Mouse (Mus musculus): ENCODE measurements around the gene Syt1. TPM values are rescaled to one million over a fixed set of nuclear protein-coding genes. Genes with fewer than 3 reads are reported as not detected.

Syt1 gene
- total RNA-seq, 2 experiments from 2014 or later: 1,179 to 1,188 TPM

- no peak overlapping the region for H3K4me3 ChIP-seq
- intact Hi-C loops (cut with DNase I): loop anchor here (10.0 kb wide), 1 partner anchor 761 kb away; no protein-coding TSS in a partner anchor
- no peak for DNase-seq (ENCODE audit: extremely low spot score in 1 of 2, low spot score in 2 of 2)
- peak; percentile 55 for TF ChIP-seq CTCF (IDR thresholded peaks at IDR 0.05)
- H3K27ac ChIP-seq: peak overlapping the region; percentile 48; the same call in 1 of the 2 replicates
Measured at GRCm38 (mm10) chr10:108733982-108734381, 276.8 kb downstream of the Syt1 start.

- peak overlapping the region; percentile 24; the same call in 1 of the 2 replicates for H3K27ac ChIP-seq
- no peak for DNase-seq (ENCODE audit: extremely low spot score in 1 of 2, low spot score in 2 of 2)
- no peak overlapping the region for H3K4me3 ChIP-seq
- intact Hi-C loops (cut with DNase I): loop anchor here (10.0 kb wide), 1 partner anchor 274 kb away; no protein-coding TSS in a partner anchor
- TF ChIP-seq CTCF (IDR thresholded peaks at IDR 0.05): no peak
Measured at GRCm38 (mm10) chr10:108728961-108729360, 281.8 kb downstream of the Syt1 start.

- intact Hi-C loops (cut with DNase I): loop anchor here (10.0 kb wide), 1 partner anchor 272 kb away; no protein-coding TSS in a partner anchor
Measured at GRCm38 (mm10) chr10:108726391-108726790, 284.4 kb downstream of the Syt1 start.

GRCm38 (mm10) chr10:108724878-108725277 is 285.9 kb downstream of the Syt1 start:
- Histone ChIP-seq H3K4me3 (no peak overlapping the region), H3K27ac (peak overlapping the region; percentile 73; the same call in 1 of the 2 replicates)
- no peak for TF ChIP-seq CTCF (IDR thresholded peaks at IDR 0.05)
- intact Hi-C loops (cut with DNase I): loop anchor here (10.0 kb wide), 1 partner anchor 270 kb away; no protein-coding TSS in a partner anchor
- DNase-seq (ENCODE audit: extremely low spot score in 1 of 2, low spot score in 2 of 2): no peak

More at GRCm38 (mm10) chr10:108726391-108726790, 284.4 kb downstream of the Syt1 start:
- peak overlapping the region; percentile 47 for H3K27ac ChIP-seq
- TF ChIP-seq CTCF (IDR thresholded peaks at IDR 0.05): no peak
- no peak for DNase-seq (ENCODE audit: extremely low spot score in 1 of 2, low spot score in 2 of 2)
- H3K4me3 ChIP-seq: no peak overlapping the region

GRCm38 (mm10) chr10:108710514-108710913 is 300.3 kb downstream of the Syt1 start:
- Histone ChIP-seq H3K4me3 (no peak overlapping the region), H3K27ac (peak overlapping the region; percentile 40; the same call in 1 of the 2 replicates)
- intact Hi-C loops (cut with DNase I): no loop called here
- DNase-seq (ENCODE audit: extremely low spot score in 1 of 2, low spot score in 2 of 2): no peak
- TF ChIP-seq CTCF (IDR thresholded peaks at IDR 0.05): no peak

- no peak for DNase-seq (ENCODE audit: extremely low spot score in 1 of 2, low spot score in 2 of 2)
- intact Hi-C loops (cut with DNase I): no loop called here
- Histone ChIP-seq H3K27ac (no peak overlapping the region), H3K4me3 (no peak overlapping the region)
- TF ChIP-seq CTCF (IDR thresholded peaks at IDR 0.05): no peak
Measured at GRCm38 (mm10) chr10:108705658-108706057, 305.1 kb downstream of the Syt1 start.

- H3K27ac ChIP-seq: peak overlapping the region; percentile 63
- no peak for DNase-seq (ENCODE audit: extremely low spot score in 1 of 2, low spot score in 2 of 2)
- TF ChIP-seq CTCF (IDR thresholded peaks at IDR 0.05): no peak
- no peak overlapping the region for H3K4me3 ChIP-seq
- intact Hi-C loops (cut with DNase I): no loop called here
Measured at GRCm38 (mm10) chr10:108701361-108702128, 309.2 kb downstream of the Syt1 start.

GRCm38 (mm10) chr10:108699946-108700345 is 310.8 kb downstream of the Syt1 start, which contains the start of gene Gm5136:
Gm5136 (minus strand) TSS chr10:108700160.
- intact Hi-C loops (cut with DNase I): no loop called here
- no peak within 1 kb of the TSS for H3K4me3 ChIP-seq
- H3K27ac ChIP-seq: no peak within 1 kb of the TSS; the same call in 1 of the 2 replicates
- TF ChIP-seq CTCF (IDR thresholded peaks at IDR 0.05): no peak
- no peak for DNase-seq (ENCODE audit: extremely low spot score in 1 of 2, low spot score in 2 of 2)

GRCm38 (mm10) chr10:108697062-108697461 is 313.7 kb downstream of the Syt1 start:
- intact Hi-C loops (cut with DNase I): no loop called here
- no peak for TF ChIP-seq CTCF (IDR thresholded peaks at IDR 0.05)
- Histone ChIP-seq H3K4me3 (no peak overlapping the region), H3K27ac (peak overlapping the region; percentile 61)
- no peak for DNase-seq (ENCODE audit: extremely low spot score in 1 of 2, low spot score in 2 of 2)

GRCm38 (mm10) chr10:108690954-108691353 is 319.8 kb downstream of the Syt1 start:
- intact Hi-C loops (cut with DNase I): no loop called here
- peak overlapping the region; percentile 2 for H3K27ac ChIP-seq
- H3K4me3 ChIP-seq: no peak overlapping the region
- no peak for DNase-seq (ENCODE audit: extremely low spot score in 1 of 2, low spot score in 2 of 2)
- TF ChIP-seq CTCF (IDR thresholded peaks at IDR 0.05): no peak

GRCm38 (mm10) chr10:108686696-108687095 is 324.1 kb downstream of the Syt1 start:
- TF ChIP-seq CTCF (IDR thresholded peaks at IDR 0.05): no peak
- no peak for DNase-seq (ENCODE audit: extremely low spot score in 1 of 2, low spot score in 2 of 2)
- H3K4me3 ChIP-seq: no peak overlapping the region
- intact Hi-C loops (cut with DNase I): loop anchor here (10.0 kb wide), 1 partner anchor 232 kb away; no protein-coding TSS in a partner anchor
- peak overlapping the region; percentile 77 for H3K27ac ChIP-seq

GRCm38 (mm10) chr10:108679675-108680390 is 330.9 kb downstream of the Syt1 start:
- DNase-seq (ENCODE audit: extremely low spot score in 1 of 2, low spot score in 2 of 2): peak in 1 of 2 experiments; percentile 66
- no peak overlapping the region for H3K4me3 ChIP-seq
- intact Hi-C loops (cut with DNase I): loop anchor here (10.0 kb wide), 1 partner anchor 225 kb away; no protein-coding TSS in a partner anchor

More at GRCm38 (mm10) chr10:108679675-108680390, 330.9 kb downstream of the Syt1 start:
- peak overlapping the region; percentile 81 for H3K27ac ChIP-seq
- no peak for TF ChIP-seq CTCF (IDR thresholded peaks at IDR 0.05)

Measured in left cerebral cortex, adult 2 months (tissue).